Mouse (Mus musculus) spleen, postnatal 4 days (tissue): ENCODE results near the gene Pxmp4.
A peak's percentile ranks its signal among the peaks of the same experiment; 100 is the strongest.

ENCODE experiments used
- DNase-seq, 2 experiments: peaks; one replicate each; pipeline ENCODE4 v3.0.0; 2022; ENCODE audit warnings: low spot score in 2 of 2

Pxmp4 gene

DNA sequence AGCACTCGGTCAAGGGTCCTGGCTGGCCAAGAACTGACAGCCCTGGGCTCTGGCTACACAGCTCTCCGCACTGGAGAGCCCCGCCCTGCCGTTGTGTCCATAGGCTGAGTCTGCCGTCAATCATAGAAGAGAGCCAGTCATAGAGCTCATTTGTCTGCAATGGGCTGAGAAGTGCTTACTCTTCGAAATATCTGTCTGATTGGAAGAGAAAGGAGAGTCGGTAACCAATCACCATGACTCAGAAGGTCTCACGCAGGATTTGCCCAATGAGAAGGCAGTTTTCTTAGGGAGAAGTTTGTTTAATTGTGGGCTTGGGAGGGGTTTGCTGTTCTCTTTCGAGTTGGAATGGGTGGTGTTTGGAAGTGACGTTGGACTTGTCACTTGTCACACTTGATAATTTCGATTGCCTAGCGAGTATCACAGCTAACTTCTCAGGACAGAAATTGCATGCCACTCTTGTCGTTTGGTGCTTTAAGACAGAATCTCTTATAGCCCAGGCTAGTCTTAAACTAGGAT, at the start of gene Pxmp4:
Pxmp4 (minus strand) TSS at position 71 of the 516 bp plus-strand sequence.
- peak; percentile 99 for DNase-seq

DNA sequence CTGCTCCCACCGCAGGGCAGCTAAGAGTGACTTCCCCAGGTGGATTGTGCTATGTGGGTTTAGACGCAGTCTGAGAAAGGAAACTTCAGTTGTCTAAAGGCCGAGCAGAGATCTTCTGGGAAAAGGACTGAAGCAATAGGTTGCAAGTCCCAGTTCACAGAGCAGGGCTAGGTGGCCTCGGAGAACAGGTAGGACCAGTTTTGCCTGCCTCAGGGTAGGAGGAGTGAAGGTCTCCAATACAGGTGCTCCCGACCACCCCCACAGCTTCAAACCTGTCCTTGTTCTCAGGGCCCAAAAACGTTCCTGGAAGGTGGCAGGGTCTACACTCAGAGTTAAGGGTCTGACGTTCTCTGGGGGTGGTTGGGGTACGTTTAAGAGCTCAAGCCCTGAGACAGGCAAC, 47.9 kb upstream of the Pxmp4 start, which contains the start of gene Chmp4b:
Chmp4b (plus strand) TSS at position 343 of the 400 bp plus-strand sequence.
- DNase-seq = no peak

DNA sequence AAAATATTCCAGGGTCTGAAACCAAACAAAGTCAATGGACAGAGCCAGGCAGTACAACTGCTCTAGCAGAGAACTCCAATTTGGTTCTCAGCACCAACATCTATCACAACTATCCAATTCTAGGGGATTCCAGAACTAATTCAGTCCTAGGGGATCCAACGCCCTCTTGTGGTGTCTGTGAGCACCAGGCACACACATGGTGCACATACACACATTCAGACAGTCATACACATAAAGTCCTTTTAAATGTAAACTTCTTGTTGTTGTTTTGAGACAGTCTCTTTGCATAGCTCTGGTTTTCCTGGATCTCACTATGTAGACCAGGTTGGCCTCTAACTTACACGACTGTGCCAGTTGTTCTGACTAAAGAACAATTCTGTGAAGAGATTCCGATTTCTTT, 46.9 kb upstream of the Pxmp4 start:
- no peak for DNase-seq

DNA sequence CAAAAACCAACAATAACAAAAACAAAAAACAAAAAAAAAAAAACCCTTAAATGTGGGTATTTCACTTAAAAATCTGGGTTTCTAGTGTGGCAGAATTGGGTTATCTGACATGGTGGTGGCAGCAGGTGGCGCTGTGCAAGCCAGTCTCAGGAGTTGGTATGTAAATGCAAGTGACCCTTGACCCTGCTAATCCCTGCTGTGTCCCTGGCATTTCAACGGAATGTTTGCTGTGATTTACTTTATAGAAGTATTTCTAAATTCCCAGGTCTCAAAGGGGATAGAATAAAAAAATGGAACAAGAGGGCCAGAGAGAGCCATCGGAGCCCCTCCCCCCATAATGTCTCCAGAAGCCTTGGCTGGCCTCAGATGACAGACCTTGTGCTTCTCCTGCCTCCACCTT, 44.6 kb upstream of the Pxmp4 start:
- peak in 1 of 2 experiments; percentile 69 for DNase-seq

GRCm38 (mm10) chr2:154646634-154647033, 43.1 kb upstream of the Pxmp4 start:
- peak in 1 of 2 experiments; percentile 35 for DNase-seq

DNA sequence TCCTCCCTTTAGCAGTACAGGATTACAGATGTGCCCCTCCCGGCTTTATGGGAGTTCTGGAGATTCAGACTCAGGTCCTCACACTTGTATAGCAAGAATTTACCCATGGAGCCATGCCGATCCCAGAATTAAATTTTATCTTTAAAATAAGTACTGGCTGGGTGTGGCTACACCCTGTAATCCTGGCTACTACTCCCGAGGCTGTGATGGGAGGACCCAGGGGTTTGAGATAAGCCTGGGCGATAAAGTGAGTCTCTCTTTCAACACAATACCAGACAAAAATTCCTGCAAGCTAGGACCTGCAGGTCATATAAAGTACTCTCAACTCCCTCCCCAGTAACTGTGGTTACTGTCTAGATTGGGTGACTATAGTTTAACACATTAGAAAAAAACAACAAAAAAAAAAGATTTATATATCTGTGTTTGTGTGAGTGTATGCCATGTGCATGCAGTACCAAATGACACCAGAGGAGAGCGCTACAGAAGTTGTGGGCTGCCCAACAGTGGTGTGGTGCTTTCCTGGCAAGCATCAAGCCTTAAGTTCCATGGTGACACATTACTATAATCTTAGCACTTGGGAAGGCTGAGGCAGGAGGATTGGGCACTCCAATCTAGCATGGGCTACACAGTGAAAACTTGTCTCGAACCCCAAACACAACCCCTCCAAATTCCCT, 39.3 kb upstream of the Pxmp4 start:
- DNase-seq = no peak

- DNase-seq = no peak
These were observed 38.5 kb upstream of the Pxmp4 start for GRCm38 (mm10) chr2:154642005-154642459.

GRCm38 (mm10) chr2:154641176-154641575, 37.7 kb upstream of the Pxmp4 start:
- no peak for DNase-seq

DNA sequence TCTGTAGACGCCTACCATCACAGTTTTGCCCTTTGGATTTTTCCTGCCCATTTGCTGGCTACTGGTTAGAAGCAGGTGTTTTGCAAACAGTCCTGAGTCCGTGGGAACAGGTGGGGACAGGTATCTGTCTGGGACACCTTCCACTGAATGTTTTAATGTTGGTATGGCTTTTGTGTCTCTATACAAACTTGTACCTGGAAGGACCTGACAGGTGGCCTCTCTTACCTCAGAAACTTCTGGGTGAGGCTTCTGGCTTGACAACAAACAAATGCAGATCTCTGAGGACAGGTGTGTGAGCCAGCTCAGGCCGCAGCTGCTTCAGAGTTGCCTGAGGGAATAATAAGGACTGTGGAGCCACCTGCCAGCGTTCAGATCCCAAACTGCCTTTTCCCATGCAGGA, 35.6 kb upstream of the Pxmp4 start:
- no peak for DNase-seq

DNA sequence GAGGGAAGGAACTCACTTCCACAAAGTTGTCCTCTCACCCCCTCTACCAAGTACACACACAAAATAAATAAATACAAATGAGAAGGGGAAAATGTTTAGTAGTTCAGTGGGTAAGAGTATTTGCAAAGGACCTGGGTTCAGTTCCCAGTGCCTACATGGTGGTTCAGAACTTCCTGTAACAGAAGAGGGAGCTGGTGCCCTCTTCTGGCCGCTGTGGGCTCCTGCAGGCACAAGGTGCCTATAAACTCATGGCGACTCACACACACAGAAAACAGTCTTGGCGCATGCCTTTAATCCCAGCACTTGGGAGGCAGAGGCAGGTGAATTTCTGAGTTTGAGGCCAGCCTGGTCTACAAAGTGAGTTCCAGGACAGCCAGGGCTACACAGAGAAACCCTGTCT, 35.0 kb upstream of the Pxmp4 start:
- DNase-seq = no peak

- DNase-seq = no peak
These were observed 32.3 kb upstream of the Pxmp4 start for GRCm38 (mm10) chr2:154635826-154636225.

DNA sequence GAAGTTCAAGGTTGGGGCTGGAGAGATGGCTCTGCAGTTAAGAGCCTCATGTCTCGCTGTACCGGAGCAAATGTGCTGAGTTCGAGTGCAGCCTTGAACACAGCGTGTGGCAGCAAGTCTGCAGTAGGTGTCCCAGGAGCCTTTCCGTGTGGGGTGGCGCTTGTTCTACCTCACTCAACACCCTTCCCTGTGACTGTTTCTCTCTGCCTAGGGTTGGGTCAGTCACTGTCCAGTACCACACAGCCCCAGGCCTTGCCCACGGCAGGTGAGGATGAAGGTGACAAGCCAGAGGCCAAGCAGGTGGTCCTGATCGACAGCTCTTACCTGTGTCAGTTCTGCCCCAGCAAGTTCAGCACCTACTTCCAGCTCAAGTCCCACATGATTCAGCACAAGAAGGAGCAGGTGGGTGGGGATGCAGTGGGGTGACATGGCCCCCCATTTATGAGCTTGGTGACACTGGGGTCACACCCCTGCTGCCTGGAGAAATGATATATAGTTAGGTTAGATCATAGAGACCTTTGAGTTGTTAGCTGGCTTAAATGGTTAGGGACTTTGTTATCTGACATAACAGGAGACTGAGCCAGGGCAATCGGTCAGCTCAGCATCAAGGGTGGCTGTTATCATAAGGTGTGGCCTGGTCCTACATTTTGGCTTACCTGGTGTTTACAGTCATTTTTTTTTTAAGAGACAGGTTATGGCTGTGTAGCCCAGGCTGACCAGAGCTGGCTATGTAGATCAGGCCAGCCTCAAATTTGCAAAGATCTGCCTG, 30.6 kb upstream of the Pxmp4 start:
- DNase-seq = peak in 1 of 2 experiments; percentile 66

DNA sequence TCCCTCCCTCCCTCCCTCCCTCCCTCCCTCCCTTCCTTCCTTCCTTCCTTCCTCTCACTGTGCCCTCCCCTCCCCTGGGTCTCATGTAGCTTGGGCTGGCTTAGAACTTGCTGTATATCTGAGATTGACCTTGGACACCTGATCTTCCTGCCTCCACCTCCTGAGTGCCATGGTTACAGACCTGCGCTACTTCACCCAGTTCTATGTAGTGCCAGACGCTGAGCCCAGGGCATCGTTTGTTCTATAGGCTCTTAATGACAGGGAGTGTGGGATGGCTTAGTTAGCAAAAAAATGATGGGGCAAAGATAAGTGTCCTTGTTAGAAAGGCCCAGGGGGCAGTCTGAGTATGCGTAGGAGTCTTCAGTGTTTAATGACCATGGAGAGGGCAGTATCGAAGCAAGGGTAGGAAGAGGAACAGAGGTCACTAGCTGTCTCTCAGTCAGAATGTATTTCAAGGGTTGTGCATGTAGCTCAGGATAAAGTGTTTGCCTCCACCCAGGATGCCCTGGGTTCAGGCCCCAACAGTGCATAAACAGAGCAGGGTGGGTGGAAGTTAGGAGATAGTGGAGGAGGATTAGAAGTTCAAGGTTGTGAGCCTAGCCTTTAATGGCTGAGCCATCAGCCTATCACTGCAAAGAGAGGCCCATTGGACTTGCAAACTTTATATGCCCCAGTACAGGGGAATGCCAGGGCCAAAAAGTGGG, 29.7 kb upstream of the Pxmp4 start:
- no peak for DNase-seq

GRCm38 (mm10) chr2:154632203-154632780, 28.8 kb upstream of the Pxmp4 start:
- peak; percentile 72 to 82 for DNase-seq

GRCm38 (mm10) chr2:154630531-154630930, 27.0 kb upstream of the Pxmp4 start:
- no peak for DNase-seq

GRCm38 (mm10) chr2:154624137-154624536, 20.6 kb upstream of the Pxmp4 start:
- no peak for DNase-seq

DNA sequence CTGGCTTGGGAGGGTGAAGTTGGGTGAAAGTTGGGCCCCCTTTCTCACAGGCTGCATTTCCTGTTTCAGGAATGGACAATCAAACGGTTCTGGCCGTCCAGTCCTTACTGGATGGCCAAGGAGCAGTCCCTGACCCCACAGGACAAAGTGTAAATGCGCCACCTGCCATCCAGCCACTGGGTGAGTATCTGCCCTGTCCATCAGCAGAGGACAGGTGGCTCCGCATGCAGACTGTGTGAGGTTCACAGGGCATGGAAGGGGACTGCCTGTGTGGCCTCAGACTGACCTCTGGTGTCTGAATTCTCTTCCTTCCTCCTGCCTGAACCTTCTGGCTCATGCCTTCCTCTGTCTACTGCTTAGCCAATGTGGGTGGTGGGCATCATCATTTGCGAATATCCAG, 18.2 kb upstream of the Pxmp4 start:
- DNase-seq = no peak

DNA sequence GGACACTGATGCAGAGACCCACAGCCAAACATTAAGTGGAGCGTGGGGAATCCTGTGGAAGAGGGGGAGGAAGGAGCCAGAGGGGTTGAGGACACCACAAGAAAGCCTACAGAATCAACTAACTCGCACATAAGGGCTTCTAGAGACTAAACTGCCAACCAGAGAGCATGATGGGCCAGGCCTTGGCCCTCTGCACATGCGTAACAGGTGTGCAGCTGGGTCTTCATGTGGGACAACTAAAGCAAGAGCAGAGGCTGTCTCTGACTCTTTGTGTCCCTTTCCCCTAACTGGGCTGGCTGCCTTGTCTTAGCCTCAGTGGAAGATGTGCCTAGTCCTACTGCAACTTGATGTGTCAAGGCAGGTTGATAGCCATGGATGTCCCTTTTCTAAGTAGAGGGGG, 13.6 kb upstream of the Pxmp4 start:
- DNase-seq = no peak

DNA sequence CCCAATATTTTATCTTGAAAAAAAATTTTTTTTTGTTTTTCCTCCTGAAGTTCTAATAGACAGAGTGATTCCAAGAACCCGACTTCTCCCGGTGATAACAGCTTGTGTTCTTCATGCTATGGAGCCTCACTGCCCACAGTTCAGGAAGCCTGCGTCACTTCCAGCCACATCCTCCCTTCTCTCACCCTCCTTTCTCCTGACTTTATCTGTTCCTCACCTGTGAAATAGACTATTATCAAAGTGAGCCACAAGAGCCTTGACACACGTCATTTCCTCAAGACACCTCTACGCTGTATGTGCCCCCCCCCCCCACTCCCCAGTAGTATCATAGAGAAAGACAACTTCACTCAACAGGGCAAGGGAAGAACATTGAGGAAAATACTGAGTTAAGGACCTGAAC, 12.2 kb upstream of the Pxmp4 start:
- DNase-seq = no peak

- DNase-seq = no peak
These were observed 11.5 kb upstream of the Pxmp4 start for GRCm38 (mm10) chr2:154614841-154615576.
